Mouse (Mus musculus) left cerebral cortex, postnatal 14 days (tissue): ENCODE measurements around the gene Slc12a9. TPM values are rescaled to one million over a fixed set of nuclear protein-coding genes. Genes with fewer than 3 reads are reported as not detected.

Experiments used
- microRNA-seq, 2 experiments: library from miRNA; unstranded; fragments of <30 nt; microRNA quantifications; one replicate each; pipeline ENCODE4 v1.2.0; 2022
- total RNA-seq, 2 experiments: library from RNA; stranded (reverse); gene quantifications; 2 replicates each; pipeline ENCODE4 v1.2.3; 2021

Gene Slc12a9
- total RNA-seq, 2 experiments from 2014 or later: 23.7 to 28.0 TPM

Small RNA genes within 50 kb of the gene (microRNA-seq; reads per million reads assigned to microRNA genes)
- gene Mir7036: 2.0 to 3.2 reads per million in 2 experiments
- gene Mir8116: 0.26 to 0.67 reads per million in 2 experiments

Other genes with a start within 250 kb of the Slc12a9 start
- gene Trim56, start 217.4 kb downstream of the Slc12a9 start, total RNA-seq: 1 to 10 TPM; 3.3 to 3.7 TPM
- gene Muc3, start 184.3 kb downstream of the Slc12a9 start, total RNA-seq: not detected
- gene Muc3a, start 121.2 kb downstream of the Slc12a9 start, total RNA-seq: 1 to 10 TPM; 3.7 to 4.0 TPM
- 10 to 100 TPM; 68.4 to 81.1 TPM for gene Ache, start 46.1 kb downstream of the Slc12a9 start, total RNA-seq
- 10 to 100 TPM; 16.4 to 17.1 TPM for gene Ufsp1, start 39.0 kb downstream of the Slc12a9 start, total RNA-seq
- gene Srrt, start 25.9 kb downstream of the Slc12a9 start, total RNA-seq: 100 to 1,000 TPM; 167 to 176 TPM
- gene Trip6, start 19.2 kb downstream of the Slc12a9 start, total RNA-seq: 1 to 10 TPM; 3.5 to 3.9 TPM
- gene Ephb4, start 16.5 kb upstream of the Slc12a9 start, total RNA-seq: 1 to 10 TPM; 6.0 to 7.6 TPM
- gene Zan, start 143.5 kb upstream of the Slc12a9 start, total RNA-seq: under 1 TPM; 0.44 to 0.55 TPM
- 10 to 100 TPM; 28.0 to 35.2 TPM for gene Pop7, start 168.9 kb upstream of the Slc12a9 start, total RNA-seq
- gene Gigyf1, start 185.0 kb upstream of the Slc12a9 start, total RNA-seq: 10 to 100 TPM; 40.0 to 44.3 TPM
- gene Epo, start 199.6 kb upstream of the Slc12a9 start, total RNA-seq: not detected
- 100 to 1,000 TPM; 777 to 806 TPM for gene Gnb2, start 199.9 kb upstream of the Slc12a9 start, total RNA-seq
- 100 to 1,000 TPM; 126 to 139 TPM for gene Actl6b, start 219.9 kb upstream of the Slc12a9 start, total RNA-seq
- gene Tfr2, start 236.2 kb upstream of the Slc12a9 start, total RNA-seq: 10 to 100 TPM; 12.8 to 14.2 TPM